Mouse (Mus musculus) c-Kit-positive CD71-positive TER-119-positive erythroid progenitor cells, embryonic 14.5 days (primary cell): ENCODE measurements around the gene F2rl2.

Experiments used
- DNase-seq: peaks from one replicate; pipeline ENCODE4 v3.0.0-alpha.2; 2013; ENCODE audit warnings: low spot score

Gene F2rl2

DNA sequence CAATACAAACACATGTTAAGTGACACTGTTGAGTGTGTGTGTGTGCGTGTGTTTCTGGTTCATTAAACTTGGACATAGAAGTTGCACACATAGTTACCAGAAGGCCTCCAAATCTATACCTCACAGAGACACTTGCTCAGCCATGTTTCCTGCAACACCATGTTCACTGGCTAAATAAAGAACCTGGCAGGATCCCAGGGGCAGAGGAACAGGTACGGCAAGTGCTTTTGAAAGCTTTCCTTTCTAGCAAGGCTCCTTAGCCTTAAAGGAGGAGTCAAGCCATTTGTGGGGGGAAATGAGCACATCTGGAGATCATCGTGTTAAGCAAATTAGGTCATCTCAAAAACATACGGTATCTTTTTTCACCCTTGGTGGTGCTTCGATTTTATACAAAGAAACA is 6.7 kb downstream of the F2rl2 start:
- no peak for DNase-seq

DNA sequence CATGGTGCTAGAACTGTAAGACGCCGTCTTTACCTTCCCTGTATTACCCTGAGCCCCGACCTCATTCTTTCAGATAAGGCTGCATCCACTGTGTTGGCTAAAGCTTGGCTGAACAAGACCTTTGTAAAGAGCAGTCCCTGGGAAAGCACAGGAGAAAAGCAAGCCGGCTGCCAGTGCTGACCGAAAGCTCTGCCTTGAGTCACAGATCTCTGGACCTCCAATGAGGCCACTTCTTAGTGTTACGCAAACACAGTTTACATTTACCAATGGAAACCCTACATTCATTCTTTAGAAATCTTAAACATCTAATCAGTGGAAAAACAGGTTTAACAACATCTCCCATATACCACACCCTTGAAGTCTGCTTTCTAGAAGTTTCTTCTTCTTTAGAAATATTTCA is 8.9 kb downstream of the F2rl2 start:
- no peak for DNase-seq

DNA sequence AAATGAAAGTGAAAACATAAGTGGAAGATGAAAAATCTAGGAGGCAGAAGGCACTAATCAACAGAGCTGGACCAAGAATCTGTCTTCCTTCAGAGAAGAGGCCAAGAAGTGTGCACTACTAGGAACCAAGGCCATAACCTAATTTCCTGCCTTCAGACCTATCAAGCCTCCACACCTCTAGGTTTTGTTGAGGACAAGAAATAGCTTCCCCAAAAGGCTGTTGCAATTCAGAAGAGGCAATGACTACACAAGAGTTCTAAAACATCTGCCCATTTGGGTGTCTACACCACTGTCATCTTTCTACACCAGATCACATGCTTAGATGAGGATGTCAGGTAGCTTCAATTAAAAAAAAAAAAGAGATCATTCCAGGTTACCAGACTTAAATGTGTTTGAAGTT is 15.4 kb downstream of the F2rl2 start:
- no peak for DNase-seq

DNA sequence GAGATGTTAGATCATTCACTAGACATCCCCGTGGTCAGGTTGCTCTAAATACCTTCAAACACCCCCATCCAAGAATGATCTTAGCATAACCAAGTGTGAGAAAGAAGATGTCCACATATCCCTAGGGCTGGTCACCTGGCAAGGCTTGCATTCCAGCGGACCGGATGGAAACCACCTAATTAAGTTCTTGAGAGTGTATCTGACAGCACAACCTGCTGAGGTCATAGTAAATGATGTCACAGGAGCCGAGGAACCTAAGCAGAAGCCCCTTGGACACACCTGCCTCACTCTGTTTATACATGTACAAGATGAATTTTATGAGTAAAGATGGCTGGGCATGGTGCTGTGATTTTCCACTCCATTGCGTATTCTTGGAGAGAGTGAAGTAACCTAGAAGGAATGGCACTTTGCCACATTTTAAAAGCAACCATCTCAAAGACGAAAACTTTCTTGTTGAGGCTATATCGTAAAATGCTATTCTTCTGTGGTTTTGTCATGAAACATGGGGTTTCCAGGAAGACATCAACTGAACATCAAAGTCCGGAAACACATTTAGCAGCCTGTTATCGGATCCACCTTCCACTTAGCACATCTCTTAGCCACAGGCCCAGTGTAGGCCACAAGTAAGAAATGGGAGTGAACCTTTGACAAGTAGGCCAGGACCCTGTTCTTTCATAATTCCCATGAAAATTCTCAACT is 16.1 kb downstream of the F2rl2 start:
- no peak for DNase-seq

DNA sequence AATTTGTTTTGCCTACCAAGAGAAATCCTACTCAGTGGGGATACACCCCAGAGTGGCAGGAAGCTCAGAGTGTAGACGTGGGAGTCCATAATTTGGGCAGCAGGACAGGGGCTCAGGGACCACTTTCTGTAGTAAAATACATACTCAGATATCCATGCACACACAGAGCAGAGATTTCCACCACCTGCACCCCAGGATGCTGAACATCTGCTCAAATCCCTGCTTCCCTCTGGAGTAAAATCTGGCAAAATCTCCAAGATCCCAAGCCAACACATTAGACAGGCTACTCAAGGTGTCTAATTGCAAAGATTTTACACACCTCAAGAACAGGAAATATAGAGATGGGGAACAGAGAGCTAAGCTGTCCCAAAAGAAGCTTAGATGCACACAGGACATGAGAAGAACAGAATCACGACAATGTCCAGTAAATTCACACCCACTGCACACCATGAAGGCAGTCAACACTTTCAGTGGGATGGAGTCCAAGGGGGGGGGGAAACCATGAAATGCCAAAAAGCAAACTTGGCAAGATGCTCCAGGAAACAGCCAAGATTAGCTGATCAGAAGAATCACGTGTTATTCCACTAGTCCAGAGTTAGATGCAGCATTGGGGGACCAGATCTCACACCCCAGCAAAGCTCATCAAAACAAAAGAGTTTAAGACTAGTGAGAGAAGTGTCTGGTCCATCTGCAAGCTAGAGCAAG is 17.8 kb downstream of the F2rl2 start:
- no peak for DNase-seq

DNA sequence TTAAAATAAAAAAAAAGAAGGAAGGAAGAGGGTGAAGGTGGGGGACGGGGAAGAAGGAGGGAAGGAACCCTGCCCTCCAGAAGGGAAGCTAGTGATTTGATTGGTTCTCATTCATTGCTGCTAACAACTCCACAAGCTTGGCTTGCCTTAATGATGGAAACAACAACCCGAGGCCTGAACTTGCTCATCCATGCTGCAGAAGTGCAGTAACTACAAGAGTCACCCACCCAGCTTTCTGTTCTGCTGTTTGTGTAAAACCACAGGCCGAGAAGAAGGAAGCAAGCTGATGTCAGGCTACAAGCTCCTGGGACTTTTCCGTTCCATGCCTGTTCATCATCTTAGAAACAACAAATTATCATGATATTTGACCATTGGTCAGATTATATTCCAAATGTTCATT is 18.7 kb downstream of the F2rl2 start:
- DNase-seq, result no peak

DNA sequence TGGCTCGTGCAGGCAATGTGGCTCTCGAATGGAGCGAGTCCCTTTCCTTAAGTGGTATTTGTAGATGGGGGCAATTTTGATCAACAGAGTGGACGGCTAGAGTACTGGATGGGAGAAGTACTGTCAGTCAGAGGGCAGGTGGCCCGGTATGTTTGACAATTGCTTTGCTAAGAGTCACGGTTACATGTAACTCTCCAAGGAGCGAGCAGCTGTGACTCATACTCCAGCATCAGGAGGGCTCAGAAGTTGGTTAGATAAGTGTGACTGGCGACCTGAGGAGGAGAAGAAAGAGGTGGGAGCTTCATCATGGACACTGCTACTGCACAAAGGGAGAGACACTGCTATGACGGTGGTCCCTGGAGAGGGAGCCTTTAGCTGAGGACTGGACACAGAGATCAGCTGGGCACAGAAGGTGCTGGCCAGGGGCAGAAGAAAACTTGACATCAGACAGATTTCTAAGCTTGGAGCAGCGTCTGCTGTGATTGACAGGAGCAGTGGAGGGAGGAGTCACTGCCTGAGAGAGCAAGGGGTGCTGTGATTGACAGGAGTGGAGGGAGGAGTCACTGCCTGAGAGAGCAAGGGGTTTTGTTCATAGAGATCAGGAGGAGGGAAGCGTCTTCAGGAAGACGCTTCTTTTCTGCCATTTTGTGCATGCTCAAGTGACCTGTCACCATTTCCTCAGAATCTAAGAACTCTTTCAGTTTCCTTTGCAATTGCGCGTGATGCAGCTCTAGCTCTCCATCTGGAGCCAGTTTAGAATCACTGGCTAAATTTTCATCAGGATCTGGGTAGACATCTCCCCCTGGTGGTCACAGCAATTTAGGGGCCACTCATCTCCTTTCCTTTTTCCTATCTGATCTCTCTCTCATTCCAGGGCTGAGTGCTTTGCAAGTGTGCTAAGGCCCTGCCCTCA is 22.9 kb downstream of the F2rl2 start:
- peak; percentile 76 for DNase-seq

DNA sequence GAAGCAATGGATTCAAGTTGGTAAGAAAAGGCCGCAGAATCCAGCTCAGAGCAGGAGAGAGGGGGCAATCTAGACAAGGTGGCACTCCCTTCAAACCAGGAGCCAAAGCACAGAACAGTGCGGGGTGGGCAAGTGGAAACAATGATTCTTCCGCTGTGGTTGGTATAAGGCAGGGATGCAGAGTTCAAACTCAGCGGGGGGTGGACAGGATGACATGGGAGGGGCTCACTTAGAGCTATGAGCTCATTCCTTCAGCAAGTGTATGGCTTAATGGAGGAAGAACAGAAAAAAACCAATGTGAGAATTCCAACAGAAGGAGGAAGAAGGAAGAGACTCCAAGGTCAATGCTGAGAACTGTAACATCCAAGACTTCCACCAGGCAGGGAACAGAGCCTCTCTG is 33.8 kb downstream of the F2rl2 start:
- no peak for DNase-seq

DNA sequence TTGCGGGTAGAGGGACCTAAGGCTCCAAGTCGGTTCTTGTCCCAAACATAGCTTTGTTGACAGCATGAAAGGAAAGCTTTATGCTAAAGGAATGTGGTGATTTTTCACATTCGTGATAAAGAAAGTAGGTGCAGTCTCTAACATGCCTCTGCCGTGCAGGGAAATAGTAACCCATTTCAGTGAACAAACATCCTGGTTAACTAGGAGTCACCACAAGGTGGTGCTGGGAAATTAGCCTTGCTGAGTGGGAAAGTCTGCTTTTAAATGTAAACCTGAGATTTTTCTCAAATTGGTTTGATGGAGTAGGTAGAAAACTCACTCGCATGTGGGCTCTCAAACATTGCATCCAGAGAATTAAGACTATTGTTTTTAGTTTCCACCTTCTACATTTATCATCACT is 43.0 kb downstream of the F2rl2 start:
- no peak for DNase-seq

DNA sequence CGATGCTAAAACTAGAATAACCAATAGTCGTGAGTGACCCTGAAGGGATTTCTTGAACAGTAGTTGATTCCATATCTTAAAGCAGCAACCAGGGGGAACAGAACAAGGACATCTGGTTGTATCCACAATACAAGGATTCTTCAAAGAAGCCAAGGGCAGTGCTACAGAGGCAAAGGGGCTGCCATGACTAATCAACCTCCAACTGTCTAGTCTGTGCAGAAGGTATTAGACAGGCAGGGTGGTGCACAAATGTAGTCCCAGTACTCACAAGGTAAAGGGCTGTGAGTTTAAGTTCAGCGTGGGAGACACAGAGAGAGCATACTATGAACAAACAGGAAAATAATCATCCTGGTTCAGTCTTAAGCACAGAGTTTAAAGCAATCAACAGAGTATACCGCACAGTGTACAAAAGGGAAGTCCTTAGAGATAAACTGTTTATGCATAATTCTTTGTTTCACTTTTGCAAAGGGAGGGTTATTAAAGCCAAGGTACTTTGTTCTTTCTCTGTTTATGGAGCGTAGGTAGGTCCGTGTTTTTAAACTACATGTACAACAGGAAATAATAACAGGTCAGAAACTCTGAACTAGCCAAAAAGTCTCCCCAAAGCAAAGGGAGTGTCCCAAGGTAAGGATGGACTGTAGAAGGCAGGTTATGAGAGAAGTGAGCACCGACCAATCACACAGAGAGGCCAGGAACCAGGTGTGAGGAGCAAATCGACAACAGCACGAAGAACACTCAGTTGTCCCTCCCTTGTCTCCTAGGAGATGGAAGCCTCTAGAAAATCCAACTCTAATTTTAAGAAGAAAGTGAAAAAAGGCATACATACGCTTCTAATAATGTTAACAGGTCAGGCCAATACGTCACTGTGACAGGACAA is 45.4 kb downstream of the F2rl2 start:
- no peak for DNase-seq

DNA sequence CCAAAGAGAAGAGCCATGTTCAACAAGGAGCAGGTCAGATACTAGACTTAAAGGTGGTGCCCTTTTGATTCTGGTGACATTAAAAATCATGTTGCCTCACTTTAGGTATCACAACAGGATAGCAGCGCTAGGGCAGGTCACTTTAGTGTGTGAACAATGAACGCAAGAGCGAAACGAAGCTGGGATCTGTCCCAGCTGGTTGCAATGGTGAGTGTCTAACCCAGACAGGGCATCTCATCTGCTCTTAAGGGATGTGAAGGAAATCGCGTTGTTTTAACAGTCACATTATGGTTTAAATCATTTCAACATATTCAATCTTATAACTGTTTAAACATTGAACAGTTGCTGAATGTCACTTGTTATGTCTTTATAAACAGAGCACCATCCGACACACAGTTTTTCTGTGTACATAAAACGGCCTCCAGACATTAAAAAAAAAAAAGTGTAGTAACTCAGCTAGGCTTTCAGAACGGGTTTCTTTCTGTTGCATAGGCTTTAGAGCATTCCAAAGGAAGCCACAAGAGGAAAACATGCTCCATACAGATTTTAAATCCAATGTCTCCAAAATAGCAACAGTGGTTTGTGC is 46.3 kb downstream of the F2rl2 start:
- no peak for DNase-seq

DNA sequence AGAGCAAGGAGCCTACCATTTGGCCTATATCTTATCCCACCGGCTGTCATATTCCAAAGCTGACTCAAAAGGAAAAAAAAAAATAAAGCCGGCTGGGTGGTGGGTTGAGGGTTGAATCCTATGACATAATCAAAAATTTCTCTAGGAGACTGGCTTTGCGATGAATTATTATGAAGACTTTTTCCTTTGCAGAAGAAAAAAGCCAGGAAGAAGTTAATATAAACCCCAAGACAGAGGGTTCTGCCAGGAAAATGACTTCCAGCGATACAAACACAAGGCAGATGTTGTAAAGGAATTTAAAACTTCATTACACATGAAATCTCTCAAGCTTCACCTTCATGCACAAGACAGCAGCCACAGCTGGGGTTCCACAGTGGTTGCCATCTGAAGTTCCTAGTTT is 48.8 kb downstream of the F2rl2 start:
- DNase-seq, result no peak

DNA sequence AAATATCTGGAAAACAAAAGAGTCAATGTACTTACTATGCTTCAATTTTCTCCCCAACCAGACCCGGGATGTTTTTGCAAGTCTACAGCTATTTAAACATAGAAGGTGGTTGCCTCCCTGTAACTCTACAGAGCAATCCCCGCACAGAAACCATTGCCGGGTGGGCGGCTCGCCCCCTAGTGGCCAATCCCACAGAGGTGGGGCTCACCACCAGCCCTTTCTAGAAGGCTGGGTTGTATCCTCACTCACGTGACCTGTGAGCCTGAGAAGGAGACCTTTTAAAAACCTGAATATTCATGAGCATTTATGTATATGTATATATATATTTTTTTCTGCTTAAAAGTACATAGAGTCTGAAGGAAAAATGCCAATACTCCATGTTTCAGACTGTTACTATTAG is 49.9 kb downstream of the F2rl2 start:
- DNase-seq, result peak; percentile 38

DNA sequence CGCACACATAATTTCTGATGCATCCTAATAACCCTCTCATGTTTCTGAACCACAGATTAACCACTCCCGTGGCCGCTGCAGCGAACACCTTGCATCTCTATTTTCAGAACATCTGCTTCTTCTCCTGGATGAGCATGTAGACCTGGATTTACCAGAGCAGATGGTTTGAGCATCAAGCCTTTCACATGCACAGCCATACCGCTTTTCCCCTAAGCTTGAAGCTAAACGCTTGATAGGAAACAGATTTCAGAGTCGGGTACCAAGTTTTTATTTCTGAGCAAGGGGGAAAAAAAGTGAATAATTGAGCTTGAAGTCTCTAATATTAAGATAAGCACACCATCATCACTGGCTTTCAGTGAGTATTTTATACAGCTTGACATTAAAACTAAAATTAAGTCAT is 50.4 kb downstream of the F2rl2 start:
- no peak for DNase-seq

DNA sequence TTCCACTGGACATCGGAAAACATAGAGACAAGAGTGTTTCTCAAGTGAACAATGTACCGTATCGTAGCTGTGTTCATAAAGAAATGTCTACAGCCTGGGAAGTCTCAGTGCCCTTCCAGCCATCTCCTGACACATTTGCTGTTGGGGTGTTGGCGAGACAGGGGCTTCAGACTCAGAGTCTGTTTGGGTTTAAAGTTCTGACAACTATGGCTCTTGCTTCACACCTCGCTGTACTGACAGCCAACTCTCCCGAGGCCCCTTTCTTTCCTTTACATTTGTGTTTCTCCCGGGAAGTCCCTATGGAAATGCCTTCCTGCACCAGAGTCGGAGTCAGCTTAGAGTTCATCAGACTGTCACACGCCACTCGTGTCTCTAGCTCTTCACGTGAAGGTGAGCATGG is 50.9 kb downstream of the F2rl2 start:
- no peak for DNase-seq
